Mouse (Mus musculus): ENCODE measurements at regions not wholly inside any gene's neighbourhood (a gene's known extent, or its start where the extent isn't known, plus 50 kb on each side); places are given as distances from the start of the nearest gene placed in this dataset.

GRCm38 (mm10) chr14:46115950-46116349 is 263.3 kb upstream of the Gm15217 start:
- TF ChIP-seq CTCF (IDR thresholded peaks at IDR 0.05; ENCODE audit: extremely low read depth, insufficient read depth, insufficient read length, insufficient replicate concordance): no peak
- no peak for TF ChIP-seq POLR2A (IDR thresholded peaks at IDR 0.05; ENCODE audit: low read depth, low read length)
- Histone ChIP-seq H3K4me3 (ENCODE audit: extremely low read depth, insufficient read depth, insufficient read length) (no peak overlapping the region), H3K27ac (ENCODE audit: insufficient read depth, low read length) (no peak overlapping the region), H3K27me3 (ENCODE audit: control insufficient read depth, insufficient read depth, low read length) (no peaks in the 10 kb centered on the region), H3K4me1 (ENCODE audit: control insufficient read depth, insufficient read depth, insufficient read length) (no peaks in the 10 kb centered on the region), H3K36me3 (ENCODE audit: control insufficient read depth, insufficient read depth, low read length) (no peaks in the 10 kb centered on the region)
- 82% methylated on average over 3 of the region's 3 CpGs for WGBS
- DNase-seq (ENCODE audit: low read depth in 1 of 2, low spot score in 2 of 2): no peak

GRCm38 (mm10) chr14:46126541-46126940 is 252.7 kb upstream of the Gm15217 start:
- H3K27me3 ChIP-seq (ENCODE audit: control insufficient read depth, insufficient read depth, low read length): no peaks in the 10 kb centered on the region

GRCm38 (mm10) chr14:46129762-46130161 is 249.5 kb upstream of the Gm15217 start:
- no peaks in the 10 kb centered on the region for H3K27me3 ChIP-seq (ENCODE audit: control insufficient read depth, insufficient read depth, low read length)
- no peak overlapping the region for H3K27ac ChIP-seq (ENCODE audit: insufficient read depth, low read length)
- TF ChIP-seq POLR2A (IDR thresholded peaks at IDR 0.05; ENCODE audit: low read depth, low read length): no peak
- TF ChIP-seq CTCF (IDR thresholded peaks at IDR 0.05; ENCODE audit: extremely low read depth, insufficient read depth, insufficient read length, insufficient replicate concordance): no peak
- no peaks in the 10 kb centered on the region for H3K36me3 ChIP-seq (ENCODE audit: control insufficient read depth, insufficient read depth, low read length)
- H3K4me1 ChIP-seq (ENCODE audit: control insufficient read depth, insufficient read depth, insufficient read length): no peaks in the 10 kb centered on the region
- no peak overlapping the region for H3K4me3 ChIP-seq (ENCODE audit: extremely low read depth, insufficient read depth, insufficient read length)
- DNase-seq (ENCODE audit: low read depth in 1 of 2, low spot score in 2 of 2): no peak
- WGBS: 66% methylated on average over 3 of the region's 3 CpGs

More at GRCm38 (mm10) chr14:46126541-46126940, 252.7 kb upstream of the Gm15217 start:
- 87% methylated on average over 1 of the region's 1 CpGs for WGBS
- Histone ChIP-seq H3K36me3 (ENCODE audit: control insufficient read depth, insufficient read depth, low read length) (no peaks in the 10 kb centered on the region), H3K4me3 (ENCODE audit: extremely low read depth, insufficient read depth, insufficient read length) (no peak overlapping the region), H3K27ac (ENCODE audit: insufficient read depth, low read length) (no peak overlapping the region), H3K4me1 (ENCODE audit: control insufficient read depth, insufficient read depth, insufficient read length) (no peaks in the 10 kb centered on the region)
- no peak for TF ChIP-seq CTCF (IDR thresholded peaks at IDR 0.05; ENCODE audit: extremely low read depth, insufficient read depth, insufficient read length, insufficient replicate concordance)
- no peak for TF ChIP-seq POLR2A (IDR thresholded peaks at IDR 0.05; ENCODE audit: low read depth, low read length)
- DNase-seq (ENCODE audit: low read depth in 1 of 2, low spot score in 2 of 2): no peak

GRCm38 (mm10) chr14:46144175-46144574 is 235.0 kb upstream of the Gm15217 start:
- H3K27me3 ChIP-seq (ENCODE audit: control insufficient read depth, insufficient read depth, low read length): no peaks in the 10 kb centered on the region
- DNase-seq (ENCODE audit: low read depth in 1 of 2, low spot score in 2 of 2): no peak
- 64% methylated on average over 4 of the region's 4 CpGs for whole genome bisulfite sequencing

GRCm38 (mm10) chr14:46144707-46145106 is 234.5 kb upstream of the Gm15217 start:
- H3K27me3 ChIP-seq (ENCODE audit: control insufficient read depth, insufficient read depth, low read length): no peaks in the 10 kb centered on the region
- 70% methylated on average over 6 of the region's 6 CpGs for WGBS
- H3K27ac ChIP-seq (ENCODE audit: insufficient read depth, low read length): no peak overlapping the region
- TF ChIP-seq POLR2A (IDR thresholded peaks at IDR 0.05; ENCODE audit: low read depth, low read length) (no peak), CTCF (IDR thresholded peaks at IDR 0.05; ENCODE audit: extremely low read depth, insufficient read depth, insufficient read length, insufficient replicate concordance) (no peak)
- H3K4me3 ChIP-seq (ENCODE audit: extremely low read depth, insufficient read depth, insufficient read length): no peak overlapping the region
- DNase-seq (ENCODE audit: low read depth in 1 of 2, low spot score in 2 of 2): no peak
- no peaks in the 10 kb centered on the region for H3K36me3 ChIP-seq (ENCODE audit: control insufficient read depth, insufficient read depth, low read length)
- H3K4me1 ChIP-seq (ENCODE audit: control insufficient read depth, insufficient read depth, insufficient read length): no peaks in the 10 kb centered on the region

More at GRCm38 (mm10) chr14:46144175-46144574, 235.0 kb upstream of the Gm15217 start:
- Histone ChIP-seq H3K27ac (ENCODE audit: insufficient read depth, low read length) (no peak overlapping the region), H3K4me1 (ENCODE audit: control insufficient read depth, insufficient read depth, insufficient read length) (no peaks in the 10 kb centered on the region), H3K36me3 (ENCODE audit: control insufficient read depth, insufficient read depth, low read length) (no peaks in the 10 kb centered on the region), H3K4me3 (ENCODE audit: extremely low read depth, insufficient read depth, insufficient read length) (no peak overlapping the region)
- TF ChIP-seq CTCF (IDR thresholded peaks at IDR 0.05; ENCODE audit: extremely low read depth, insufficient read depth, insufficient read length, insufficient replicate concordance) (no peak), POLR2A (IDR thresholded peaks at IDR 0.05; ENCODE audit: low read depth, low read length) (no peak)

- DNase-seq (ENCODE audit: low read depth in 1 of 2, low spot score in 2 of 2): no peak
- Histone ChIP-seq H3K27me3 (ENCODE audit: control insufficient read depth, insufficient read depth, low read length) (no peaks in the 10 kb centered on the region), H3K4me3 (ENCODE audit: extremely low read depth, insufficient read depth, insufficient read length) (no peak overlapping the region), H3K36me3 (ENCODE audit: control insufficient read depth, insufficient read depth, low read length) (no peaks in the 10 kb centered on the region), H3K4me1 (ENCODE audit: control insufficient read depth, insufficient read depth, insufficient read length) (no peaks in the 10 kb centered on the region), H3K27ac (ENCODE audit: insufficient read depth, low read length) (no peak overlapping the region)
- TF ChIP-seq CTCF (IDR thresholded peaks at IDR 0.05; ENCODE audit: extremely low read depth, insufficient read depth, insufficient read length, insufficient replicate concordance) (no peak), POLR2A (IDR thresholded peaks at IDR 0.05; ENCODE audit: low read depth, low read length) (no peak)
- 82% methylated on average over 7 of the region's 7 CpGs for WGBS
These were observed 233.6 kb upstream of the Gm15217 start for GRCm38 (mm10) chr14:46145584-46145983.

- no peak overlapping the region for H3K27ac ChIP-seq (ENCODE audit: insufficient read depth, low read length)
- no peak for TF ChIP-seq CTCF (IDR thresholded peaks at IDR 0.05; ENCODE audit: extremely low read depth, insufficient read depth, insufficient read length, insufficient replicate concordance)
- TF ChIP-seq POLR2A (IDR thresholded peaks at IDR 0.05; ENCODE audit: low read depth, low read length): no peak
- WGBS: 92% methylated on average over 6 of the region's 6 CpGs
These were observed 230.0 kb upstream of the Gm15217 start for GRCm38 (mm10) chr14:46149073-46149661.

More at GRCm38 (mm10) chr14:46149073-46149661, 230.0 kb upstream of the Gm15217 start:
- DNase-seq (ENCODE audit: low read depth in 1 of 2, low spot score in 2 of 2): no peak
- H3K4me1 ChIP-seq (ENCODE audit: control insufficient read depth, insufficient read depth, insufficient read length): no peaks in the 10 kb centered on the region
- H3K27me3 ChIP-seq (ENCODE audit: control insufficient read depth, insufficient read depth, low read length): no peaks in the 10 kb centered on the region
- no peaks in the 10 kb centered on the region for H3K36me3 ChIP-seq (ENCODE audit: control insufficient read depth, insufficient read depth, low read length)
- H3K4me3 ChIP-seq (ENCODE audit: extremely low read depth, insufficient read depth, insufficient read length): no peak overlapping the region
